Mouse (Mus musculus) spleen, postnatal 10 days (tissue): Measurements from ENCODE around the gene Cacna2d3.

Experiments
- DNase-seq, 2 experiments: peaks; one replicate each; pipeline ENCODE4 v3.0.0; 2021 to 2022; ENCODE audit warnings: low spot score in 2 of 2

Cacna2d3 gene

DNA sequence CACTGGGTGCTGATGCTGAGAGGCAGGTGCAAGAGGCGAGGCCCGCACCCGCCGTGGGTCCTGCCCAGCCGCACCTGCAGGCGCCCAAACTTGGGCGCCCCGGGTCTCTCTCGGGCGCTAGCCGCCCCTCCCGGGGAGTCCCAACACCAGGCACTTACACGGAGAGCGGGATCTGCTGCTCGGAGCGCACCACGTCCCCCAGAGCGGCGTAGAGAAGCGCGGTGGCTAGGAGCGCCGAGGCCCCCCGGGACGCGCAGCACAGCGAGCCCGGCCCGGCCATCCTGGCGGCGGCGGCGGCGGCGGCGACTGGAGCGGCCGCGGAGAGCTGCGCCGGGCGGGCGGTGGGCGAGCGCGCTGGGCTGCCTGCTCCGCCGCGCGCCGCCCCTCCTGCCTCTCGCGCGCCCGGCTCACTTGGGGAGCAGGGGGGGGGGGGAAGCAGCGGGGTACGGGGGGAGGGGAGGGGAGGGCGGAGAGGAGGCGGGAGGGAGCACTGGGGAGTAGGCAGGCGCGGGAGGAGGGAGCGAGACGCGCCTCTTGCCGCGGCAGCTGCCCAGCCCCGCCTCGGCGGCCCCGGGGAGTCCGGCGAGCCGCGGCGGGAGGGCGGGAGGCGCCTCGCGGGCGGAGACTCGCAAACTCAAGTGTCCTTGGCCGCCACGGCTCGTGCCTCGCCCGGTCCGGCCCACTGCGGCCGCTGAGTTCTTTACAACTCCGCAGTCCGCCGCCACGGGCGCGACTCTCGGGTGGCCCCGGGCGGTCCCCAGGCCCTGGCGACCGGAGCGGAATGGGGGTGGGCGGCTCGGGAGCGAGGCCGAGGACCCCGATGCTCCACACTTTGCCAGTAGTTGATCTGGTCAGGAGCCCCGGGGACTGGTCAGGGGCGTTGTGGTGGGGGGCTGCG is at the start of gene Cacna2d3:
Cacna2d3 (minus strand) TSS at position 377 of the 898 bp plus-strand sequence.
- DNase-seq: no peak

DNA sequence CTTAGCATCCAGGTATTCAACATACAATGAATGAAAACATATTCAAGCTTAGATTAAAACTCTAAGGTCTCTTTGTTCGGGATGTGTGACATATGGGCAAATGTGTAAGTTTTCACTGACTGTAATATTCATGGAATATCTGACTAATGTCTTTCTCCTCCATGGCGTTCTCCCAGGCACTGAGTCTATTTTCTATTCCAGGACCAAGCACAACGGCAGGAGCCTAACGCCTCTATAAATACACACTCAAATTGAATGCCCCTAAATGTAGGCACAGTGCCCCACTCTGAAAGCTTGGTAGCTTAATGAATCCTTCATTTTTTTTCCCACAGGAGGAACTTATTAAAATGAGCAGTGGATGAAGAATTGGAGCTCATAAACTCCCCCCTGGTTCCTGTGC is 47.8 kb upstream of the Cacna2d3 start:
- DNase-seq: no peak

DNA sequence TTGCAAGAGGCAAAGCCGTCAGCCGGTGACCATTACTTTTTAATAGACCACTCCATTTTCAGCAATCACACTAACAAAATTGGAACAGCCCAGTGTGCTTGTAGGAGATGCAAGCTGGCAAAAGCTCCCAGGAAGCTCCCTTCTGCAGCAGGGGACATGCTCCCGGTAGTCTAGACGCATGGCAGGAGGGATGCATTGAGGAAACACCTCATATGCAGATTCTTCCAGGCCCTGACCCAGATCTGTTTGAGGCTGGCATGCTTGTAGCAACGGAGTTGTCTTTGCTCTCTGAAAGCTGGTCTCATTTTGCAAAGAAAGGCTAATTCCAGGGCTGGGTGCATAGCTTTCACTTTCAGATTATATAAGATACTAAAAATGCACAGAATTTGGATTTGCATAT is 31.2 kb upstream of the Cacna2d3 start:
- no peak for DNase-seq

DNA sequence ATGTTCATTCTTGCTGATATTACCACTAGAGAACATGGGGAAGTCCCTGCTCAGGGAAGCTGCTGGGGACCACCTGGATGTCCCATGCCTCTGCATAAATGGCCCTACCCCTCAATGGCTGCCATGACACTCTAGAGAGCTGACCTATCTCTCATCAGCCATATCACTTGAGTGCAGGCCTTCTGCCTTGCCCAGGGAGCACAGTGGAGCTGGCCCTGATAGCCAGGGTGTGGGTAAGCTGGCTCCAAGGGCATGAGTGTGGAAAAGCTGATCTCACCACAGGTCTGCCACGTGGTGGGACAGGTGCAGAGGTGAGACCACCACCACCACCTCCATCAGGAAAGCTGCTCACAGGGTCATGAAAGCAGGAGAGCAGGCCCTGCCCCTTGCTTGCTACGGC is 17.1 kb upstream of the Cacna2d3 start:
- DNase-seq: no peak

DNA sequence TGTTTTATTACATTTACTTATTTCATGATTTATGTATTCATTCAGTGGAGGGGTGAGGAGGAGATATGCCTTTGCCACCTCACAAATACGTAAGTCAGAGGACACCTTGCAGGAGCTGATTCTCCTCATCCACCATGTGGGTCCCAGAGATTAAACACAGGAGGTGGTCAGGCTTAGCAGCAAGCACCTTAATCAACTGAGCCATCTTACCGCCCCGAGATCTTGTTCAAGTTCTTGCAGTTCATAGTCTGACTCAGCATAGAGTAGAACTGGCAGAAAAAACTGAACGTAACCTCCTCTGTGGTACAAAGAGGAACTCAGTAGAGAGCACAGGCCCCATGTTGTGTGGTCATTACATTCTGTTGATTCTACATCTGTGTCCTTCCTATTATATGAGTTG is 8.6 kb upstream of the Cacna2d3 start:
- DNase-seq: no peak

DNA sequence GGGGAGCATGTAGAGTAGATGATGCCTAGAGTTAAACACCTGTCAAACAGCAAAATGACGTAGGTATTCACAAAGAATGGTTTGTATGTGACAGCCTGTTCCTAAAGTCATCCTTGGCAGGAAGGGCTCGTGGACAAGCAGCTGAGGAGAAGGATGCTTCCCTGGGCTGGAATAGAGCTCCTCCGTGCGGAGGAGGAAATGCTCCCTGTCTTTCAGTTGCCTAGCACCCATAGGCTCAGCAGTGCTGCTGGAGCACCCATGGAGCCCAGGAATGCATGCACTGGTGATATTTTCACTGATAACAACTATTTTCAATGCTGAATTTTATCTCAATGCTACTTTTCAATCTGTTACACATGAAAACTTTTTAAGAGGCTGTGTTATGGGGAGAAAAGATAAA is 7.3 kb upstream of the Cacna2d3 start:
- DNase-seq: no peak

DNA sequence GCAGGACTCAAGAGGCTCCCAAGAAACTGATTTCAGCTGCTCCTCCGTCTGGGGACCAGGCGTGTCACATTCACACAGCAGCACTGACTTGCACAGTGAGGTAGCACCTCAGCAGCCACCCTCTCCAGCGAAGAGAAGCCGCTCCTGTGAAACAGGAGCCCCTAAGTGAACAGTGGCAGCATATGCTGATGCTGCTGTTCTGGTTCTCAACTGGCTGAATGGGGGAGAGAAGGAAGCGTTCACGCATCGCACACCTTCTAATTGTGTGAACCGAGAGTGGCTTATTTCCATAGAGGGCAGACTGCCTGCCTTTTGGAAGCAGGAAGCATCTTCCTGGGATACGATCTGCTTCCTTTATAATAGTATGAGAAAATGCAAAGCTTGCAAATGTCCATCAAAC is 5.9 kb upstream of the Cacna2d3 start:
- DNase-seq: no peak

DNA sequence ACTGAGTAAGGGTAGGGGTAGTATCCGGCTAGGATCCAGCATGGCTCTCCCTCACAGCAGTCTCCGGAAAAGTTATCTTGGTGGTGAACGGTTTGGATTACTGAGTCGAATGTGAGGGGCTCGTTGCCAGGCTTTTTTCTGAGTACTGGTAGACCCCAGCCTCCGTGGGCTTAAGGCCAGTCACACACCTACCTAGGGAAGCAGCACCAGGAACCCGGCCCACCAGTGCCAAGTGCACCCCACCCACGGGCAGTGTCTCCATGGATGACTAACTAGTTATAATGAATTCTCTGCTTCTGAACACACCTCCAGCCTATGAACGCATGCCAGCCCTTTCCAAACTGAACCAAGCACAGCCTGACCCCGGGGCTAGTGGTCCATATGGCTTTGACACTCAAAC is 1.6 kb upstream of the Cacna2d3 start:
- no peak for DNase-seq

DNA sequence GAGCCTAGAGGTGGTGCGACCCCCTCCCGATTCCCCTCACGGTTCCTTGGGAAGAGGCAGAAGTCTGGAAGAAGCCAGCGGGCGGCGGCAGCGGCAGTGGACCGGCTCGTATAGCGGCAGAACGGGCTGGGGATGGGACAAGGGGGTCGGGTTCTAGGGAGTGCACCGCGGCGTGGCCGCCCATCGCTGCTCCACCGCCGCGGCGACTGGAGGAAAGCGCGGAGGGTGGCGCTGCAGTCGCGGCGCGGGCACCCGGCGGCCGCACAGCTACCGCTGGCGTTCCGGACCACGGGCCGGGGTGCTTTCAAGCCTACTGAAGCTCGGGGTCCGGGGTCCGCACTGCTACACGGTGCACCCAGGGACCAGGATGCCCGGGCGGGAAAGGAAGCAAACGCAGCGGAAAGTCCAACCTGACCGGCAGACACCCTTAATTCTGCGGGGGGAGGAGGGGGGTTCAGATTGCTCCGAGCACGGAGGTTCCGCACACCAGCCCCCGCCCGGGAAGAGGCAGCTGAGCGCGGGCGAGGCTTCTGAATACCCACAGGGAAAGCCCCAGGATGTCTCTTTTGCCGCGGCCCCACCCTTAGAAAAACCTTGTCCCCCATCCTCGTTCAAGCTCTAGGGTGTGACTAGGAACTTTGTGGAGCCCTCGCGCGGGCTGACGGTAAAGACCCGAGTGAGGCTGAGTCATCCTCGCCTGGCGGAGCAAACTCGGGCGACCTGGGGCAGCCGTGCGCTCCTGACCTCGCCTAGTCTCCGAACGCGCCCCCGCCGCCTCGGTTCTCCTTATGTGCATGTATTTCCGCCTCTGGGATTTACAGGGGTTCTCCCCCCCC is 940 bp upstream of the Cacna2d3 start:
- DNase-seq: no peak

DNA sequence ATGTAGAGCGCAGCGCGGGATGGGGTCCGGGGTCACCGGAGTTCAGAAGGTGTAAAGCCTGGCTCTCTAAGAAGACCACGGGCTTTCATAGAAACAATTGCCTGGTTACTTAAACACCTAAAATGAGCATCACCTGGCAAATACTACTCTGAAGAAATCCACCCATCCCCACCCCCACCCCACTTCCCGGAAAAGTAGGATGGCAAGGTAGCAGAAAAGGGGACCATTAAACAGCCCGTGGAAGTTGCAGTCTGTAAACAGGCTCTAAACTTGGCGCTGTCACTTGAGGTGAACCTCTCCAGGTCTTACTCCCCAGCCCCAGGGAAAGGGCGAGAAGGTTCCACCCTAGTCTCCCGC is 555 bp downstream of the Cacna2d3 start:
- no peak for DNase-seq

DNA sequence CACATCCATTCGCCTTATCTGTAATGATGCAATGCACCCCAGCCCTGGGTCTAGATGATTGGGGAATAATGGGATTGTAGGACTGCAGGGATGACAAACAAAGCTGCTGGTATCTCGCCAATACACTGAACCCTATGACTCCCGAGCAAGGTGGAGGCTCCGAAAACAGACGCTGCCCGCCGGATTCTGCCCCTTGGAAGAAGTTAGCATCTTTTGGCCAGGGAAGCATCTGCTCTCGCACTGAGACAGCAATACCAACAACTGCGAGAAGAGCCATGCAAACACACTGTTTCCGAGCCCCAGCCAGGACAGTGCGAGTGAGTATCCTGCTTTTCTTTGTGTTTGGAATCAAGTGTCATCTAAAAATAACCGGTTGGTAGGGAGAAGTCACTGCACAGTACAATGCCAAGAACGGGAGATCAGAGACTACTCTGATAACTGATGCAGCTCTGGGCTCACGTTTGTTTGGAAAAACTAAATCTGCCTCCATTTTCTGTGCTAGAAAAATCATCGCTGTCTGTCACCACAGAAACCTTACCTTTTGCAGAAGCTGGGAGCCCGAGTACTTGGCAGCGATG is 1.2 kb downstream of the Cacna2d3 start:
- DNase-seq: no peak

DNA sequence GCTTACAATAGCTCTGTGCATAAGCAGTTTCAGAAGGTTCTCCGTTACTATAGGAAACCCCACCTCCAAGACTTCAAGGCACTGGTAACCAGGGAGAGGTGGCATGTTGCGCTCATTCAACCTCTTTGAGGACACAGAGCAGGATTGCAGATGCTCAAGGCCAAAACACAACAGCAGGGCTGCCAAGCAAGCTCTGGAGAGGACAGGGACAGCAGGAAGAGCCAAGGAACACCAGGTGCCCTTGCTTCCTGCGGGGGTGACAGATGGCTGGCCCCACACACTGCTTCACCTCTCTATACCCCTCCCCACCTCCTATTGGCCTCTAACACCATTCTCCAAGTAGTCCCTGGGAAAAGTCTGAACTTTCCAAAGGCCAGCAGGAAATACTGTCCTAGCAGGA is 9.0 kb downstream of the Cacna2d3 start:
- no peak for DNase-seq

DNA sequence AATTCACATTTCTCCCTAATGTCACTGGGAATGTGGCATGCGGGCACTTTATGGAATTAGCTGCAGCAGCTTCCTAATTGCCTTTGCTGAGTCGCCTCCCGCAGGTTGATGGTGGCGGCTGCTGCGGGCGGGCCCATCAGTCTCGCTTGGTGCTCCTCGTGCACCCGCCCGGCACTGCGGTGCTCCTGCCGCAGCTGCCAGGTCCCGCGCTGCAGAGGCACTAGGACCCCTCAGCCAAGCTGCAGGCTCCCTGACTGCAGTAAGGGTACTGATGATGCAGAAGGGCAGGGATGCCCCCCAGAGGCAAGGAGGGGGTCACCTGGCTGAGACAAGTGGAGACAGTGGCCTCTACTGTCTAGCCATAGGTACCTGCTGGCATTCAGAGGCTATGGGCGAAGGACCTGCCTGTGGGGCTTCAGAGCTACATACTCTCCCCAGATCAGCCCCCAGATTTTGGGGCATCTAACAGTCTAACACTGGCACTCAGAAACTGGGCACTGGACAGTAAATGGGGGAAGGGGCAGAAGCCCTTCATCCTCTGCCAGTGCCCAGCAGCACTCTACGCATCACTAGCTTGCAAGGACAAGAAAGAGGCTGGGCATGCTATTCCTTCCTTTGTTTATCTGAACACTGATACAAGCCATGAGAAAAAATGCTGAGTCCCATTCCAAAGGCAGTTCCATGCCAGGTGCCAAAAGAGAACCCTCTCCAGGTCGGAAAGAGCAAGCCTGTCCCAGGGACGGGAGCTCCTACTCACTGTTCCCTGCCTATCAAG is 13.9 kb downstream of the Cacna2d3 start:
- DNase-seq: no peak

DNA sequence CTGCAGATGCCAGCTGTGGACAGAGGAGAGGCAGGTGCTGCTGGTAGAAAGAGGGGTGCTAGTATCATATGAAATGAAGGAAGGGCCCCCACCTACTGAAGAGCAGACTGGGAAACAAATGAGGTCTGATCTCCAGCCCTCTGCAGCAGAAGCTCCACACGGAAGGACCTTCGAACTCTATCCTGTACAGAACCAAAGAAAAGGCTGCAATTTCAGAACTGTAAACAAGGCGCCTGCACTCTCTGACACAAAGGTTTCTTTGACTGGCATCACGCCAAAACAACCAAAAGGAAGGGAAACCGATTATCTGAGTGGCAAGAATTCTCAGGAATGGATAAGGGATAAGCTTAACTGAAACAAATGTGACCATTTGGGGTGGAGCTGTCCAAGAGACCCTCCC is 18.9 kb downstream of the Cacna2d3 start:
- DNase-seq: no peak

DNA sequence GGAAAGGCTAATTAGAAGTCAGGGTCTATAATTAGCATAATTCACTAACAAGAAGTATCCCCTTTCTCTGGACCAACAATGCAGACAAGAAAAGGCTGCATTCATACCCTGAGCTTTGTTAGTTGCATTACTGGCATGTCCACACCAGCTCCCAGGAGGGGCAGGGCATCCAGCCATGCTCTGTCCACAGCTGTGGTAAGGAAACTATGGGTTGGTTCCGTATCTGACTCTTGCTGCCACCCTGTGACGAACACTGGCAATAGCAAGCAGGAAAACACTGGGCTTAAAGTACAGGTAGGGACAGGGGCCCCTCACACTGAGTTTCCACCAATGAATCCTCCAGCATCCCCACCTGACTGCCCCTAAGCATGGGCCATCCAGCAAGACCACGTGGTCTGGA is 25.5 kb downstream of the Cacna2d3 start:
- DNase-seq: no peak

DNA sequence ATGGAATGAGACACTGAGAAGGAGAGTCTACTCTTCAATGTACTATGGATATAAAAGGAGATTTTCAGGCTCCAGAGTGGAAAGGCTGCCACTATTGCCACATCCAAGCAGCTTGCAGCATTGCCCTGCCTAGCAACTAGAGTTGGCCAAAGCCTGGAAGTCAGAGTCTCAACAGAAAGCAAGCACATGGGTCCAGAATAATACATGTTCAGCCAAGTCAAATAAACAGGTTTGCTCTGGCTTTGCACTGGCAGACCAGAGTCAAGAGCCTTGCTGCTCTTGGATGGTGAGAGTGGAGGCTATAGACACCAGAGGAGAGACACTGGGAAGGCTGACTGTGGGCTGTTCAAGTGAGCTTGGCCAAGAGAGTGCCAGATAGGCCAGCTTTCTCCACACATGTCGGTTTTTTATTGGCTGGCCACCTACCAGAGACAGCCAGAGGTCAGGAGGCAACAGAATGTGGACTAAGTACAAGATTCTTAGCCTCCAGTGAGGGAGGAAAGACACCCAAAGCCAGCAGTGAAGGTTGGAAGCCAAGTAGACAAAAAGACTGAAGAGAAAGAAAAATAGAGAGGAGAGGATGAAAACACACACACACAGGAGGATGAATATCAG is 49.1 kb downstream of the Cacna2d3 start:
- DNase-seq: no peak

DNA sequence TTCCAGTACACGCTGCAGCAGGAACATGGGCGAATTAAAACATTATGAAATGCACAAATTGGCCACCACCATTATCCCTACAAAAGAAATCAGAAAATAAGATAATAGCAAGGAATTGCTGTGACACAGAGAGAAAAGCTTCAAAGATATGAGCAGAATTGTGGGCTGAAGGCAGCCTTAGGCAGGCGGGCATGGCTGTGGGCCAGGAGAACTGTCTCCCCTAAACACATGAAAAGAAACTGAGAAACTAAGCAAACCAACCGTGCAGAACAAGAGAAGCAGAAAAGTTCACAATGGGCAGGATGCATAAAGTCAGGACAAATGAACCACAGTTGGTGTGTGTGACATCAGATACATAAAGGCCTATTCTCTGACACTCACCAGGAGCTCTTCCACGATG is 51.8 kb downstream of the Cacna2d3 start:
- DNase-seq: no peak

DNA sequence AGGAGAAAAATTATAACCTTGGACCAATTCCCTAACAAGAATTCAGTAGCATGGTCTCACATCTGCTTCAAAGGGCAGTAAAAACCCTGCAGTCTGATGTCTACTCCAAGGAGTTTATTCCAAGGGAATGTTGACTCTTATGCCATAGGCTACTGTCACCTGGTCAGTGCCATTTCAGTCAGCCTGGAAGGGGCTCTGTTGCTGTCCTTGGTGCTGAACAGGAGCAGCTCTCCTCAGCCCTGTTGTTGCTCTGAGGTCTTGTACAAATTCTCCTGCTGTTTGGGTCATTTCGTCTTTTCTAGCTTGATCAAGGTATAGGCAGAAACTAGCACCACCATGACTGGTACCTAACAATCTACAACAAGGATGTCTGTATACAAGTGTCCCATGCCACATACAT is 64.7 kb downstream of the Cacna2d3 start:
- DNase-seq: no peak

DNA sequence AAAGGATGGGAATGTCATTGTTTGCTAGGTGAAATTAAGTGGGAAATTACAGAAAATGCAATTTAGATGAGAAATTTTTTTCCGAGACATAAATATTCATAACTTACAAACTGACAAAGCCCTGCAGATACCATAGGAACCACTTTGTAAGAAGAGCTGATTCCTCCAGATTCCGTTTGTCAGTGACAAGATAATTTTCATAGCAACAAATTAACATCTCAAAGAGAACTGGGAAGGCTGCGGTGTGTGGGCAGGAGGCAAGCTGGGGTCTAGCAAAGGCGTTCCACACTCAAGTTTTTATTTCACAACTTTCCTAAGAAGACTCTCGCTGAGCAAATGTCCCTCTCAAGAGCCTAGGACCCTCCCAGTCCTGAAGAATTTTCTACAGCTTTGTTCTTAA is 71.1 kb downstream of the Cacna2d3 start:
- no peak for DNase-seq

DNA sequence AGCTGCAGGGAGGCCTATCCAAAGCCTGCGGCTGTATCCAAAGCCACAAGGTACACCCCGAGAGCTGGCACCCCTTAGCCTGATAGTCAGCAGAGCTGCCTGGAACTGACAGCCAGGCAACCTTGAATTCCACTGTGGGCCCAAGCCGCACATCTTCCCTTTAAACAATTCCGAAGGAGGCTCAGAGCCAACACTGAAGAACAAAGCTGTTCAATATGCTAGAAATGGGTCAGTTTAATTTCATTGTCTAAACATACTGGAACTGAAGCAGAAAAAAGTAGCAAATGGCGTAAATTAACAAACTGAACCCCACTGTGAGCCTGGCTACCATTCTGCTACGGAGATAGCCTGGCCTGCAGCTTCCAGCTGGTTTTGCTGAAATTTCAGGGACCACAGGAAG is 72.9 kb downstream of the Cacna2d3 start:
- no peak for DNase-seq

DNA sequence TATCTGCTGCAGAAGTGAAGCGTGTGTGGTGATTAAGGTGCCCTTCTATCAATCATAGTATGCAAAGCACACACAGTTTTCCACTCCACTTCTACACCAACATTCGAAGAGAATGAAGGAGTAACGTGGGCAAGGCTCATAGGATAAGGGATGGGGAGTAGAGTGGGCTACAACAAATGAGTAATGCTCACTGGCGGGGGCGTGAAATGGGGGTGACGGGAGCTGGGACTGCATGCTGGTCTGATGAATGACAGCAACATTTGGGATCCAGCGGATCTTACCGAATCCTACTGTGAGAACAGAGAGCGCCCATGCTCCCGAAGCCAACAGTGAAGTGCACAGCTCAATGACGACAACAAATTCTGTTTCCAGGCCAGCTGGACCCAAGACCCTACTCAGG is 76.2 kb downstream of the Cacna2d3 start:
- DNase-seq: no peak

DNA sequence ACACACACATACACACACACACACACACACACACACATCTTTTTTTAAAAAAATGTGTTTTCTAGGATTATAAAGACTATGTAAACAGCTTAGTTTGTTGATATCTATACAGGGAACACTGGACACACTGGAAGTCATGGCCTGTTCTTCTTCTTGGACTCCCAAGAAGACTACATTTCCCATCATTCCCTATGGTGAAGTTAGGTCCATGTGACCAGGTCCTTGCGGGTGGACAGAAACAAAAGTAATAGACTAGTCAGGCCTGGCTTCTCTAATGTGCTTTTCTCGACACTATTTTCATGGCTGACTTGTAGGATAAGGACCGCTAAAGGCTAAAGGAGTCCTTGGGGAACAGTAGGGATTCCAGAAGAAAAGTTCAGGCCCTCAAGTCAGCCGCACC is 78.4 kb downstream of the Cacna2d3 start:
- DNase-seq: no peak
